Mouse (Mus musculus) right cerebral cortex, postnatal 10 days (tissue): ENCODE measurements around the gene Klhdc7a.
"Not testable (repeated sequence)": the region's sequence is repeated elsewhere in the genome, so short reads cannot be mapped to it uniquely, and the experiment has no call there.

Source experiments
- DNase-seq, 2 experiments: peaks; one replicate each; pipeline ENCODE4 v3.0.0; 2021; ENCODE audit warnings: low spot score in 2 of 2

The Klhdc7a gene

DNA sequence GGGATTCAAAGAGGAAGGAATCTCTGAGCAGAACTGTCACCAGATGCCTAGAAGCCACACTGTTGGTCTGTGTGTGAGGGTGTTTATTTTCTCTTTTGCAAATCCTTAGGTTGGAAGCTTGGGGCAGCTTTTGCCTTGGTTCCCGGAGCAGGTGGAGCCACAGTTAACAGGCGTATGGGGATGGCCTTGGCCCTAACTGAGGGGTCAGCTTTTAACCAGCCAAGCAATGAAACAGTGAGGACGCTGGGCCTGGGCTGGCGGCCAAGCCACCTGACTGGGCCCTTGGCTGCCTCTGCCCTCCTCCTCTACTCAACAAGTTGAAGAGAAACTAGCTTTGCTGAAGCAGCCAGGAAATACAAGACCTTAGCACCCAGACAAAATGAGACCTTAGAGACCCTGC lies at the start of gene Klhdc7a:
Klhdc7a (minus strand) TSS at position 105 of the 400 bp plus-strand sequence.
- DNase-seq: peak; percentile 82 to 86

DNA sequence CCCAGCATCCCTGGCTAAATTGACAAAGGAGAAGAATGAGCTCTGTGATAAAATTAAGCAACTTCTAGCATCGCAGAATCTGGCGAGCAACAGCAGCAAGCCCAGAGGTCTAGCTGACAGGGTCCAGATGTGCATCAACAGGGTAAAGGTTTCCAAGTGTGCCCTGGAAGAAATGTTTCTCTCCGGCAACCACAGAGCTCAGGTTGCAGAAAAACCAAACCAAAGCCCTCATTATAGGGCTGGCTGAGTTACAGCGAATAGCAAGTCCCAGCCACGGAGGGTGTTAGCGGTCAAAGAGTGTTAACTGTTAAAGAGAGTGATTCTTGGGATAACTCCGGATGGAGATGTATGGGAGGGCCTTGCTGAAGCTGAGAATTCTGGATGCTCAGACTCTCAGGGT lies 48.1 kb upstream of the Klhdc7a start:
- no peak for DNase-seq

DNA sequence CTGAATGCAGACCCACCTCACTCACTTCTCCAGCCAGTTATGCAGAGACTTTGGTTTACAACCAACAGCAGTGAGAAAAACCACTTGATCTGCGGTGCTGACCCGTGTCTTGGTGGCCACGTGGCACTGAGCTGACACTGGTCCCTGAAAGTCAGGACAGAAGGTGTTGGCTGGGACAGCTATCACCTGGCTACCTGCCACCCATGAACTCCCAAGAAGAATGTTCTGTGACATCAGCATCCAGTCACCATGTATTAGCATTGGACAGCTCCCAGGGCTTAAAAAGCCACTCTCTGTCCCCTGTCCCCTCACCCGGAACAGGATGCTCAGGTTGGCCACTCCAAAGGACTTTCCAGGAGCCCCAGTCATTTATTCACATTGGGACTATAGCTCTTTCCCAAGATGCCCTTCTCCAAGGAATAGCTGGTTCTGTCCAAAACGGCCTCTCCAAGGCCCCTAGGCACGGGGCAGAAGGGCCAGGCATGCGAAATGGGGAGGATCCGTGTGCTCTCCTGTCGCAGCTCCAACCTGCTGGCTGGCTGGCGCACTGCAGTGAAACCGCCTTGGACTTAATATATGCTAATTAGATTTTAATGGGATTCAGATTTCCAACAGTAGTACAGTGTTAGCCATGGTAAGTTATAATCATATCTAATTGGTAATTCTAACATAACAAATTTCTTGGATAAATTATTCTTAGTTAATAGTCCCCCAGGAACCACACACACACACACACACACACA lies 43.1 kb upstream of the Klhdc7a start:
- DNase-seq: peak in 1 of 2 experiments; percentile 66

DNA sequence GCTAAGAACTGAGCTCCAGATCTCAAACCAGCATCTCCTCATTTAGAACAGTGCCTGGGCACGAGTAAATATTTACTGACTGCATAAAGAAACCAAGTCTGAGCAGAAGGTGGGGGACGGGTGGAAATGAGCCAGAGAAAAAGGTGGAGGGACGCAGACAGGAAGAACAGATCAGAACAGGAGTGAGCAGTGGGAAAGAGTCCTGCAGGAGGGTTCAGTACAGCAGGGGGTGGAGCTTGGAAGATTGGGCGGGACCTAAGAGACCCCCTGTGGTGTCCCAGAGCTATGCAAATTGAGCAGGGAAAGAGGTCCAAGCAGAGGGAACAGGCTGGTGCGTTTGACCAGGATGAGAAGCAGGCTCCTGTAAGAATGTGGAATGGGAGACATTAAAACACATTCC lies 37.1 kb upstream of the Klhdc7a start:
- DNase-seq: no peak

DNA sequence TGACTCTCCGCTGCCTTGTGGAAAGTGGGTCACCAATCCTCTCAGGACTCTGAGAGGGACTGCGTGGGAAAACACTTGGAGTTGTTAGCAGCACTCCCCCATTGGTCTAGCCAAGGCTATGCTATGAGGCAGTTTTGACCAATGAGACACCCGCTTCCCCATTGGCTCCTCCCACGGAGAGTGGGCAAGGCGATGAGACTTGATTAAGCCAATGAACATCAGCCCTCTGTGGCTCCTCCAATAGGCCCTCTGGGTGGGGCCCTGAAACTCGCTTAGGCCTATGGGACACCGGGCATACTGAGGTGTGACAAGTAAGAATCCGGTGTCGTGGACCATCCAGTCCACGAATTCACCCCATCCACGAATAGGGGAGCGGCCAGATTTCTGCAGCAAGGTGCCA lies 36.3 kb upstream of the Klhdc7a start:
- DNase-seq: peak; percentile 55 to 67

DNA sequence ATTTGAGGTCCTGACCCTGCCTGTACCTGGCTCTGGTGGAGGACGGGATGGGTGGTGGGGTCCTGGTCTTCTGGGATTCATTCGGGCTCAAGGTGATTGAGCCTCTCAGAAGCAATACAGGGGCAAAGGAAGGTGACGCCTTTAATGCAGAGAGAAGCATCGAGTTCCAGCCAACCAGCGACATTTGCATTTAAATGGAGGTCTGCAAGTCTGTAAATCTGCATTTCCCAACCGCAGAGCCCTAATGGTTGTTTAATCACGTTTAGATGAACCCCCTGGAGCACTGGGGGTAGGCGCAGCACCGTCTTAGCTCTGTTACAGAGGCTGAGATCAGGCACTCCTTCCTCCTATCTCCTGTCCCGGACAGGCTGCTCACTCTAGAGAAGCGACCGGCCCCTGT lies 34.2 kb upstream of the Klhdc7a start:
- no peak for DNase-seq

DNA sequence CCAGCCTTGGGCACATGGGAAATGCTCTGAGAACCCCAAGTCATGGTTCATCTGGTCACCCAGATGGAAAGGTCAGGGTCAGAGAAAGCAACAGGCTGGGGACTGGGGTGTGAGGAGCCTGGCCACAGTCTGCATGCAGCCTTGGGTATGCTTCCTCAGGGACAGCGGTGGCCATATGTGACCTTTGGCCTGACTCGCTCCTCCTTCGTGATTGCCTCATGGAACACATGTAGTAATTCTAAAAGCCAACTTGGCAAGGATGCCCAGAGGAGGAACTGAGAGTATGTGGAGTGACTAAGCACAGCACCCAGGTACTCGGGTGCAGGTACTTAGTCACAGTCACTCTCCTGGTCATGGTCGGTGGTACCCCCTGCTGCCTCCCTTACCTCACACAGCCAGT lies 33.1 kb upstream of the Klhdc7a start:
- no peak for DNase-seq

DNA sequence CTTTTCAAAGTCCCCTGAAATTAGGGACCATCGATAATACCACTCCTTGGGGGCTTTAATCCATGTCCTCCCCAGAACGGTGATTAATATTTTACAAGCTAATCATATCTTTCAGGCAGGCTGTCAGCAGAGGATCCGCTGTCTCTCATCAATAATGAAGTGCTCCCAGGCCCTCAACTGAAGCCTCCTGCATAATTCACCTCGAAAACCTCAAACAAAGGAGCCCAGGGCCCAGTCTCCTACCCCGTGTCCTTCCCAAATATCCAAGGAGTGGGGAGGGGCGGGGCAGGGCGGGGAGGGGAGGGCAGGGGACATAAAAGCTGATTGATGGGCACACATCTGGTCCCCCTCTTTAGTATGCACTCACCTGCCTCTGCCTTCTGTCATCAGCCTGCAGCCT lies 31.2 kb upstream of the Klhdc7a start:
- DNase-seq: no peak

DNA sequence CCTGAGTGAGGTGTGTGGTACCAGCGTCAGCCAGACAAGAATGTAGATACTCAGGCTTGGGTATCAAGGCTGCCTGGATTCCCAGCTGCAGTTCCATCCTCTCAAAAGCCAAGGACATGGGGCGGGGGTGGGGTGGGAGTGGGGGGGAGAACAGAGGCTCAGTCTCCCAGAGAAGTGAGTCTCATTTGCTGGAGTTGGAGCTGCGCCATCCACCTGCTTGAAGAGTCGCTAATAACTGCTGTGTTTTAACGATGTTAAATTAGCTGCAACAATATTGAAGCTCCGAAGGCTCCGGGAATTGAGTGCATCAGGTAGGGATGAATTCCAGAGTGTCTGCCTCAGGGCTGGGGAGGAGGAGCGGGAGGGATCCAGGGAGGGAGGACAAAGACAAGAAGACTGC lies 27.8 kb upstream of the Klhdc7a start:
- DNase-seq: peak; percentile 51 to 59

DNA sequence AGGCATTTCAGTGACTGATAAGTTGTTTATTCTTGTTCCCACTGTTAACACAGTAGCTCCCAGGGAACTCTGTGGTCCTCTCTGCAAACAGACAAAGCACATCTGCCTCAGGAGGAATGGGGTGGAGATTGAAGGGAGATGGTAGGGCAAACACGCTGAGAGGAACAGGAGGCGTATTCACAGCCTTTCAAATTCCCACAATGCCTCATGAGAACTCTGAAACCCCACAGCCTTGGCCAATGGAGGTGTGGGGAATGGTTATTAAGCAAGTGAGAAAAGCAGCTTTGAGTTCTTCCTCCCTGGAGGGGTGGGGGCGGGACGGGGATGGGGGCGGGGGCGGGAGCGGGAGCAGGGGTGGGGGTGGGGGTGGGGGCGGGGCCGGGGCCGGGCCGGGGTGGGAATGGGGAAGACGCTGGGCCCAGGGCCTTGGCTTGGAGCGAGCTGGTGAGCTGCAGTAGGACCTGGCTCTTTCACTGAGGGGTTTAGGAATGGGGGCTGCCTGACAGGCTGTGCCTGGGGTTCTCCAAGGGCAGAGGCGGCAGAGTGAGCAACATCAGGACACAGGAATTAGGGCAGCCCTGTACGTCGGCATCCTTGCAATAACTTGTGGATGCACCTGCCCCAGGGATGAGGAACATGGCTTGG lies 25.4 kb upstream of the Klhdc7a start:
- DNase-seq: no peak

DNA sequence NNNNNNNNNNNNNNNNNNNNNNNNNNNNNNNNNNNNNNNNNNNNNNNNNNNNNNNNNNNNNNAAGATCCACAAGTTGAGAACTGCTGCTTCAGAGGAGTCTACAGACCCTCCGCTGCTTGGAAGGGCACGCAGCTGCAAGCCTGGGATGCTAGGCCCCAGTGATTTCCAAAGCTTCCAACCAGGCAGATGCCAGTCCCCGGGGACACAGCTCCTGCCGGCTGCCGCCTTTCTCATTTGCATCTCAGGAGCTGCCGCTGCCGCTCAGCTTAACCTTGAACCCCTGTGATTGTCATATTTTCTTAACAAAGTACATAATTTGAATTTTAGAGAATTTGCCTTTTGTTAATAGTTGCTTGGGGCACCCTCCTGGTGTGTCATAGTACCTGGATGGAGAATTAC lies 19.1 kb upstream of the Klhdc7a start:
- DNase-seq: no peak

DNA sequence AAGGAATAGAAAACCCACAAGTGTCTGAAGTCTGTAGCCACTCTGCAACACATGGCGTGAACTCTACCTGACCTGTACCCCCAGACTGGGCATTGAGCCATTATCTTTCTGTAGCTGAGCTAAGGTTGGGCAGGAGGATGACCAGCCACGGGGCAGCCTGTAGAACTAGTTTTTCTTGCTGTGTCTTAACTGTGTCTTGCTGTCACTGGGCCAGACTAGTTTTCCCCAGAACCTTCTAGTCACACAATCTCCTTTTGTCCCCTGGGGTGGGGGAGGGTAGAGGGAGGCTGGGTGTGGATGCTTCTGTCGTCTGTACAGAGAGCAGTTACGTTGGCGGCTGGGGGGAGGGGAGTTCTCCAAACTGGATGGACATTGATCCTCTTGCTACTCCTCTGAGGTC lies 10.9 kb upstream of the Klhdc7a start:
- no peak for DNase-seq

DNA sequence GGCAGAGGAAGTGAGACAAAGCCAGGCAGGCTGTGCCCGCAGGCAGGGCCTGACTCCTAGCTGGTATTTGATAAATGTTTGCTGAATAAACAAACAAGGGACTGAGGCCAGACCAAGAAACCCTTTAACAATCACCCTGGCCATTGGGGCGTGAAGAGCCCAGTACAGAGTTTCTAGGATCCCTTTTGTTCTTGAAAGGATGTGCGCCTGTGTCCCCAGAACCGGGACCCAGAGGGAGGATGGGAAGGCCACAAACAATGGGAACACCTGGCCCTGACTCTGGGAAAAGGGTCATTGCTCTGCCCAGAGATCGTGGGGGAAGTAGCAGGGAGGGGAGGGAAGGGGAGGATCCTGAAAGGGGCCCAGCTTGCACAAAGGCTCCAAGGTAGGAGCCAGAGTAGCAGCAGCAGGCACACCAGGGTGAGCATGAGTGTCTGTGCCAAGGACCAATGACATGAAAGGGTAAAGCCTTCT lies 9.5 kb upstream of the Klhdc7a start:
- DNase-seq: no peak

DNA sequence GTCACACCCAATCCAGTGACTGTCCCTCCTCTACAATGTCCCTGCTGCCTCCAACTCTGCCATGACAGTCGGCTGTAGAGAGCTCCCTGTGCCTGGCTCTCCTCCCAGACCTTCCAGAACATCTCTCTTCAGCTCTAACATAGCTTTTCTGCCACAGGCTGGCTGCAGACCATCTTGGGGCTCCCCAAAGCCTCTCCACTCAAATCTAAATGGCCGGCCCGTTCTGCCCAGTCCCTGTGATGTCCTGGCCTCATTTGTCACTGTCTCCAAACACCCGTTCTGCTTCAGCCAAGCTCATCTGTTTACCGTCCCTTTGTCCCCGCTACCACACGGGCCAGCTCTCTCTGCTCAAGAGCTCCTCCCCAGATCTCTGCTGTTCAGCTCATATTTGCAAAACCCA lies 6.7 kb upstream of the Klhdc7a start:
- no peak for DNase-seq

DNA sequence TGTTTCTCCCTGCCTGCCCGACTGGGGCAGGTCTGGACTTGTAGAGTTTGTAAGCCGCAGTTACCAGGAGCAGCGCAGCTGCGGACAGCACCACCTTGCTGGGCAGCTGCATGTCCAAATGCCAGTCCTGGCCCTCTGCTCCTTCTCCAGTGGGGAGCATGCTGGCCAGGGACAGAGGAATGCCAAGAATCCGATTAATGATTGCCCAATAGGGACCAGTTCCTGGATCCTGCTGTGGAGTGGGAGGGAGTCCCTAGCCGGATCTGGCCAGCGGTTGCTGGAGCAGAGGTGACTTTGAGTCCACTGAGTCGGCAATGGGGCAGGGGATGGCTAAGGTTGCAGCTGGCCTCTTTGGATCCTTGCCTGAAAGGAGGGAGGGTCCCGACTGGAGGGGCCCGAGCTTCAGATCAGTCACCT lies 343 bp downstream of the Klhdc7a start:
- peak in 1 of 2 experiments; percentile 28 for DNase-seq

DNA sequence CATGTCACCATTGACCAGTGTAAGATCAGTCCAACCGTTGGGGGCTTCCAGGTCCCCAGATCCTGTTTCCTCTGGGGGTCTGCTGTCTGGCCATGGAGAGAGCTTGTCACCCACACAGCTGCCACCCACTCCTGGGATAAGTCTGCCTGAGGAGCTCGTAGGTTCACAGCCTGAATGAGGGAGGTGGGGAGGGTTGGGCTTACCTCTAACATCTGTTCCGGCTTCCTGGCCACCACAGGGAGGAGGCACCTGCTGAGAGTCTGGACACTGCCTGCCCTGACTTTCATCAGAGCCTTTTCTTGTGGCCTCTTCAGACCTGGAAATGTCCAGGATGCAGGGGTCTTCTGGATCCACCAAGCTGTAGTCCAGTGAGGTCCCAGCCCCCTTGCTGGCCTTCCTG lies 845 bp downstream of the Klhdc7a start:
- no peak for DNase-seq

DNA sequence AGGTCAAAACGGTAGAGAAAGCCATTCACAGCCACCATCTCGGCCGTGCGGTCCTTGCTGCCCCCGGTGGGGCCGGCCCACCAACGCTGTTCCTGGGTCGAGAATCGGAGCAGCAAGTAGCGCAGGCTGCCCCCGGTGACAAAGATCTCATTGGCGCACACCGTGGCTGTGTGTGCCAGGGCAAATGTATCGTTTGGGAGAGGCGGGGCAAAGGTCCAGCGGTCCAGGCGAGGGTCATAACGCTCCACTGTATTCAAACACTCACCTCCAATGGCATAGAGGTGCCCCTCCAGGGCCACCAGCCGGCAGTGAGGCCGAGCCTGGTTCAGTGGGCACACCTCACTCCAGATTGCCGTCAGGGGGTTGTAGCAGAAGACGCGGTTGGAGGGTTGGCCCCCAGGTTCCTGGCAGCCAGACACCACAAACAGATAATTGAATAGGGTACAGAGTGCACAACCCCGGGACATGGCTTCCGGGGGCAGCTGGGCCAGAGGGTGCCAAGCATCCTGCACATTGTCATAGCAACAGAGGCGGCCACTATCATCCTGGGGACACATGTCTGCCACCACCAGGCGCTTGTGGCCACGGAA lies 2.1 kb downstream of the Klhdc7a start:
- DNase-seq: no peak

DNA sequence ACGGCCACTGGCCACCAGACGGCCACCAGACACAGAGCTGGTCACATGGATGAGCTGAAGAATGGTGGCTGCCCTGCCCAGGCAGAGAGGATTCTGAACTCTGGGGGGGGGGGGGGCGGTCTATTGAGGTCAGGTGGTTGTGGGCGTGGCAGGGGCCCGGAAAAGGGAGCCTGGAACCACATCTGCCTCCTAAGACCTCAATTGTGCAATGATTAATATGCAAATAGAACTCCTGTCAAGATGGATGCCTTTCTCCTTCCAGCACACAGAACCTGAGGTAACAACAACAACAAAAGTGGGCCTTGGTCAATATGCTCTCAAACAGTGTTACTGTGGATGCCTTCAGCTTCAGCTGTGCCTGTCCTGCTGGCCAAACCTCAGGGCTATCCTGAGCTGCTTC lies 3.4 kb downstream of the Klhdc7a start:
- no peak for DNase-seq

DNA sequence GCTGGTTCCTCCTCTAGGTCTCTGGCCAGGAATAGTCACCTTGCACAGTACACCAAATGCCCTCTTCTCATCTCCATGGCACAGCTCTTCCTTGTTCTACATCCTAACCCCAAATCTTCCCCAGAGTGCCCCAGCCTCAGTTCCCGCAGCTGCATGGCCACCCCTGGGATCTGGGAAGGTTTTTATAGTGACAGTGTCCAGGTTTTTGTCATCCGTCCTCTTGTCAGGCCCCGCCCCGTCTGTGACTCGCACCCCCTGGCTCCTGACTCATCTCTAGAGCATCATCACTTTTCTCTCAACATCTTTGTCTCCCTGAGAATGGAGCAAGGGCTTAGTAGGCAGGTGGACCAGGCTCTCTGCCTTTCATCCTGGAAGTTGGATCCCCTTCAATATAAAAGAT lies 3.9 kb downstream of the Klhdc7a start:
- DNase-seq: no peak

DNA sequence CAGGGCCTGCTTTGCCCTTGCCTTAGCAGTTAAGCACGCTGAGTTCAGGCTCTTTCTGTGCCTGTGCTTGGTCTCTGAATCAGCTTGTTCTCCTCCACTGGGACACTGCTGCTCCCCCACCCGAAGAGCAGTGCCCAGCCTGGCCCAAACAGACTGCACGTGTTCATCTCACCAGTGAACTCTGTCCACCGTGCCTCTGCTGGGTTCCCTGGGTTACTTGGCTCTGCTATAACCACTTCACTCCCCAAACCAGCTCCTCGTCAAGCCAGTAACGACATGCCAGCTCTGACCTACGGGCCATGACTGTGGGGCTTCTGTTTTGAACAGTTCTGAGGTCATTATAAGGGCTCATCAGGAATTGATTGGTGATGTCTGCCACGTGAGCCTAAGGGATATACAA lies 4.8 kb downstream of the Klhdc7a start:
- DNase-seq: peak in 1 of 2 experiments; percentile 47

DNA sequence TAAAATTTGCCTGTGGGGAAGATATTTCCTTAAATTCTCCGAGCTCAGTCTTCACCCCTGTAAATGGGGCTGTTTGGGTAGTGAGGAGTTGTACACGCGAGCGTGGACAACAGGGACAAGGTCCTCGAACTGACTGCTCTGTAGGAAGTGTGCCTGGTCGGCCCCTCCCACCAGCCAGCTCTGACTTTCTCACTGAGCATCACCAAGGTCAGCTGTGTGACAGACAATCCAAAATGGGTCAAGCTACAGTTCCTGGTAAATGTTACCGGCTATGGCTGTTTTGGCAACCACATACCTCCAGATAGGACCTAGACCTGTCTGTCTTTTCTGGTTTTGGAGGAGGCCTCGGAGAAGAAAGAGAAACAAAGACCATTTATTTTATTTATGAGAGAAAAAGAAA lies 6.0 kb downstream of the Klhdc7a start:
- no peak for DNase-seq

DNA sequence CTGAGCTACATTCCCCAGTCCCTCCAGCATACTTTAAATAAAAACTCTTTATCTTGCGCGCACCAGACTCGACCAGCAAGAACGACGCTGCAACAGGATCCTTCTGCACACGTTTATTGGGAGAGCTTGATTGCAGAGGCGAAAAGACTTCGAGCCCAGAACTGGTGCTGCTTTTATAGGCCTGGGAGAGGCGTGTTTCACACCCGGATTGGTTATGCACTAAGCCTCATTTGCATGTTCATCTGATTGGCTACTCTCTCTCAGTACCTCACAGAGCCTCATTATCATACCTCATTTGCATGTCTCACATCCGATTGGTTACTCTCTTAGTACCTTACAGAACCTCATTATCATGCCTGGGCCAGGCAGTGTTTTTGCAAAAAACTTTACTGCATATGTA lies 6.5 kb downstream of the Klhdc7a start:
- not testable (repeated sequence) for DNase-seq

DNA sequence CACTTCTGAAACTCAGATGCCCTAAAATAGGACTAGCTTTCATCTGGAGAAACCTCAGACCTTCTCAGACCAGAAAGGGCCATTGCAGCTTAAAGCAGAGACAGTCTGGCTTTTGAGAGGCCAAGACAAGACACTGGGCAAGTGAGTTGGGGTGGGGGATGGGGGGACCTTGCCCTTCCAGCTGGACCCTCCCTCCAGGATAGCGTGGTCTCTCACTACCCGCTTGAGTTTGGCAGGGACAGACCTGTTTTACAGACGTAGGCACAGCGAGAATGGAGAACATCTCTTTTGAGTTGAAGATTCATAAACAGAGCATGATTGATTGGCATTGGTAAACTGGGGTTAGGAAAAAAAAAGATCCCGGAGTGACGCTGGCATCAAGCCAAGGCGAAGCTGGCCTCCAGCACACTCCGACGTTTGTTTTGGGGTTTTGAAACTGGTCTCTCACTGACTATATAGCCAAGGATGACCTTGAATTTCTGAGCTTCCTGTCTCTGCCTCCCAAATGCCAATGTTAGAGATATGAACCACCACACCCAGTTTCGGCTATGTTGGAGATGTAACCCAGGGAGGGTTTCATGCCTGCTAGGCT lies 7.0 kb downstream of the Klhdc7a start:
- DNase-seq: no peak
